Mouse (Mus musculus) T-cell, adult 66 days (primary cell): ENCODE measurements around the gene Col18a1. TPM values are rescaled to one million over a fixed set of nuclear protein-coding genes. Genes with fewer than 3 reads are reported as not detected.

Source experiments
- total RNA-seq, 2 experiments: library from RNA; stranded (reverse); gene quantifications; 3 replicates in 1 of 2; 4 replicates in 1 of 2; pipeline ENCODE4 v1.2.4; 2023

Gene Col18a1
- total RNA-seq, result under 1 TPM; 0.44 to 0.61 TPM

DNA sequence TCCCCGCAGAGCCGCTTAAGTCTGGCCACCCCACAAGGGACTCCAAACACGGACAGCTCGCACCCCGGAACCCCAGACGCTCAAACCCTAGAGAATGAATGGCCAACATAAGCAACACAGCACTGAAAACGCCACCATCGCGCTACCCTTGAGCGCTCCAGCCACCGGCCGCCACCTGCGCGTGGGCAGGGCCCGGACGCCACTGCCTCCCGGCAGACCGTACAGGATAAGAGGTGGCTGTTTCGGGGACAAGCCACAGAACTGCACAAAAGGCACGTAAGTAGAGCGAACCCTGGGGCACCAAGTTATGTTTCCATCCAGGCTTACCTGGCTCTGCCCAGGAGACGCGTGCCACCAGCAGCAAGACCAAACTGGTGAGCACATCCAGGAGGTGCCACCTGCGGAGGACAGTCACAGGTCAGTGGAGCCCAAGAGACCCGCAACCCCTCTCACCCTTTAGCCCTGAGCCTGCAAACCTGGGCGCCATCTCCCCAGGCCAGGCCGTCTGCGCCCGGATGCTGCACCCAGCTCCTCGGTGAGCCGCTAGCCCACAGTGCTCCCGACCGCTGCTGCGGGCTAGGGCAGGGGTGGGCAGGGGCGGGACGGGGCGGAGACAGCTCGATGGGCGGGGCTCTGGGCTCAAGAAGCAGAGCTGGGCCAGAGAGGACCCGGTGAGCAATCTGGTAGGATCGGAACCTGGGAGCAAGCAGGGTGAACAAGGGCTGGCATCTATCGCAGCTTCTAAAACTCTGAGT is at the start of gene Col18a1:
Gene Col18a1 (minus strand): TSS at position 586 of the 755 bp plus-strand sequence.

DNA sequence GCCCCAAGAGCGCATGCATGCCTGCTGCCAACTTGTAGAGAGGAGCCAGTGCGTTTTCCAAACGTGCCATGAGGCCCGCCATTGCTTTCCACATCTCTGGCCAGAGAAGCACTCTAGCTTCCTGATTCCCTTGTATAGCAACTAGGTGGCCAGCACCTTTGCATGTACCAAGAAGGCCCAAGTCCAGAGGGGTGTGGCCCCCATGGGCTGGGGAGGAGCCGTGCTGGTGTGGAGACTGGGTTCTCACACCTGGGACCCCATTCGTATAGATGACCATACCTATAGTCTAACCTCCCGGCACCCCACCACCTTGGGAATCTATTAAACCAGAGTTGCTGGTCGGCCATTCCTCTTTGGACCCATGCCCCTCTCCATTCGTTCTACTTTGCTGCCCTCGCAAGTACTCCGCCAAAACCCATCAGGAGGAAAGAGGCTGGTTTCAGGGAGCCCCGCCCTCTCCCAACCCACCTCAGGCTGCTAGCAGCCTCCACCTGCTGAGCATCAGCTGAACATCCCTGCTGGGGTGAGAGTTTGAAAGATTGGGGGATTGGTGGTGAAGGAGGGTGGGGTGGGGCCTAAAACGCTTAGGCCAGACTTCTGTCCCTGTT is 134.5 kb downstream of the Col18a1 start, which contains the start of gene Slc19a1:
Gene Slc19a1 (plus strand): TSS at position 474 of the 608 bp plus-strand sequence.

Other genes starting within 250 kb of the Col18a1 start
- gene Pcbp3, start 204.7 kb downstream of the Col18a1 start, total RNA-seq, result 10 to 100 TPM; 11.2 to 11.6 TPM
- 10 to 100 TPM; 20.2 to 21.5 TPM for gene Slc19a1, start 134.3 kb downstream of the Col18a1 start, total RNA-seq
- gene Pofut2, start 92.7 kb upstream of the Col18a1 start, total RNA-seq, result 10 to 100 TPM; 32.0 to 38.4 TPM